Mouse (Mus musculus) spleen, embryonic (tissue): Measurements from ENCODE around the gene Gimap5.

Experiments used
- CTCF ChIA-PET: fragments of 350-600 bp; sonication (Branson Sonifier 250); formaldehyde crosslinking; loops from one replicate; lab custom pipeline; 2022; lab: Charles Lee

Gimap5 gene

DNA sequence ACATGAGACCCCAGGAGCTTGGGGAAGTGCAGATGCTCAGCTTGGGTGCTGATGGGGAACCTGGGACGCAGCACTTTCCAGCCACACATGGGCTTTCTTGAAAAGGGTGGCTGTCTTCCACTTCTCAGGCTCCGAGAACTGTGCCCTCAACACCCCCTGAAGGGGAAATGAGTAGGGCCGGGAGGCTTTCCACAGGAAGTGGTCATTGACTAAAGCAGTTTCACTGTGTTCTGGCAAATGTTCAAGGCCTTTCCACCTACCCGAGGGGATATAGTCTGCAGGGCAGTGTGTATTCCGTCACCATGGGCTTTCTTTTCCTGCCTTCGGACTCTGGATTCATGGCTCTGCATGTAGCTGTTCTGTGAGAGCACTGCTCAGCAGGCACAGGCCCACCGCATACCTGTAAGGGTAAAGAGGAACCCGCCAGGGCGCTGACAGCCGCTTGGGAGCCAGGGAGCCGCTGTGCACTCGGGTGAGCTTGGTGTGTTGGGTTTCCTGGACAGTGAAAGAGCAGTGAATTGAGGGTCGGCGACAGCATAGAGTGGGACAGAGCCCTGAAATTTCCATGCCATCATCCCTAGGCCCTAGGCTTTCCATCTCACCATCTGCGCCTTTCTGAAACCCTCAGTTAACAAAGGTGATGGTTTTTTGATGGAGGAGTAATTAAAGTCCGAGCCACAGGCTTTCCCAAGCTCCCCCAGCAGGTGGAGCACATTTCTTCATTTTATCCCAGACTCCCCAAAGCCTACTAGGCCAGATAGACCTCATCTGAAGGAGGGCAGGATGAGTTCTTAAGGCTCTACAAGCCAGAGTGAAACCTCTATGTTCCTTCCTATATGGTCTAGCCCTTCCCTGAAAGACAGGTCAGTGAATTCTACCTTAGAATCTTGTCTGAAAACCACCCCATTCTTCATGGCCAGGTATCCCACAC is at the start of gene Gimap5:
Gimap5 (plus strand) TSS at position 239 of the 931 bp plus-strand sequence.
- CTCF ChIA-PET = interaction anchor here (0.6 to 0.9 kb wide), 3 partner anchors 23 to 99 kb away, joined by 3 to 4 read pairs (median 4); partner anchors contain the start of gene Gimap8

DNA sequence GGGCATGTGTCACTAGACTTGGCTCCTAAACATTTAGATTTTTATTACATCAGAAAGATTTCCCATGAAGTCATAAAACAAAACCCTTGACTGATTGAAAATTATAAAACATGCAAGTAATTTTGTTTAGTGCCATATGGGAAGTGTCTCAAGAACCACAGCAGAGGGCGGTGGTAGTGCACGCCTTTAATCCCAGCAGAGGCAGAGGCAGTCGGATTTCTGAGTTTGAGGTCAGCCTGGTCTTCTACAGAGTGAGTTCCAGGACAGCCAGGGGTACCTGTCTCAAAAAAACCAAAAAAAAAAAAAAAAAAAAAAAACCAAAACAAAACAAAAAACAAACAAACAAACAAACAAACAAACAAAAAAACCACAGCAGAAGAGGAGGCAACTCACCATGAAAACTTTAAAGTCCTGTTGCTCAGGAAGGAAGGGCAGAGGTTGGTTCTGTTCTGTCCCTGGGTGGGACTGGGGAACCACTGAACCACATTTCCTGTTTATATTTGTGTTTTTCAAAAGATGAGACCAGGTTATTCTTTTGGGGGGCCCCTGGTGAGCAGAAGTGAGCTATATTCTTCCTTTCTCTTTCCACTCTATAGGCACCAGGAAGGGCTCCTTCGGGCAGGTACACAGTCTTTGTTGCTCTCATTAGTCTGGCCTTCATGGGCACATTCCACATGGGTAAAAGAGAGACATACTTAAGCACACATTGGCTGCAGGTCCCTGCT is 49.0 kb upstream of the Gimap5 start:
- CTCF ChIA-PET = interaction anchor here (1.0 kb wide), 1 partner anchor 76 kb away, joined by 3 read pairs; no protein-coding TSS in a partner anchor

- CTCF ChIA-PET = interaction anchor here (1.0 to 1.4 kb wide), 2 partner anchors 20 to 75 kb away, joined by 3 read pairs; no protein-coding TSS in a partner anchor
These were observed 48.5 kb upstream of the Gimap5 start for GRCm38 (mm10) chr6:48697555-48697930.

DNA sequence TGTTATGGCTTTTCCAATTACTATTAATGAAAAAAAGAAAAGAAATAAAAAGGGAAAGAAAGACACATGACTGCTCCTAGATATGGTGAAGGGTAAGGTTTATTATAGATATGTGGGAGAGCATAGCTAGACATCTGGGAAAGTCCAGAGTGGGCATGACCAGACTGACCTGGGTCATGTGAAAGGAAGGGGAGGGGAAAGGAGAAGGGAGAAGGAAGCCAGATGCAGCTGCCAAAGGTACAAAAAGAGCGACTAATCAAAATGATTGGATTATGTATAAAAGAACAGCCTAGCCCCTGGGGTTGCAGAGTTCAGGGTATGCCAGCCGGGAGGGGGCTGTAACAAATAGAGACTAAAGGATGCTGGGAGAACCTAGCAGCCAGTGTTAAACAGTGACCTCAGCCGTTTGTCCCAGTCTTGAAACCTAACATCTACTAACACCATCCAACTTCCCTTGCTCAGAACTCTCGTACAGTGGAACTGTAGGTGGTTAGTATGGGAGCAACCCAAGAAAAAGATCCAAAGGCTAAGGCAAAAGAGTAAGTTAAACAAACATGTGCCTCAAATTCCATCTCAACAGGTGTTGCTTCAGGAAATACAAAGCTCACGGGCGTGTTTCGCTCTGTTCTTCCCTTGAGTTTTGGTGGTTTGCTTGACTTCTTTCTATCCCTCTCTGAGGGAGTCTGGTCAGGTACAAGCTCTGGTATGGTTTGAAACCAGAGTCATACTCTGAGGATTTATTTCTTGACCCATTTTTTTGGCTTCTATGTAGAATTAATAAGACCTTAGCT is 47.7 kb upstream of the Gimap5 start:
- CTCF ChIA-PET = interaction anchor here (0.7 to 1.9 kb wide), 6 partner anchors 8 to 52 kb away, joined by 3 to 16 read pairs (median 3); partner anchors contain the start of genes Gimap4 and Gimap8

DNA sequence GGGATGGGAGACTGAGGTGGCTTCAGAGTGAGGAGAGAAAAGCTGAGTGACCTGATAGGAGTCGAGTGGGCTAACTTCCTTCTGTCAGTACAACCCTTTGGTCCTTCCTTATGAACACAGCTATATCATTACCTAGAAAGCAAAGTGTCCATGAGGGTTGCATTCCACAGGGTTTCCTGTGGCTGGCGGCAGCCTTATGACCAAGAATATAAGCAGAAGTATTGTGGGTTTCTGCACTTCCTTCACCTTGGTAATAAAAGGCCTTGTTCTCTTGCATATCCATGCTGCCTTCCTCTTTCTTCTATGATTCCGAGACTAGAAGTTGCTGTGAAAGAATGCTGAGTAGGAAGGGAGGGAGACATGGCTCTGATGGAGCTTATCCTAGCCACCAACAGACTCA is 47.1 kb upstream of the Gimap5 start:
- CTCF ChIA-PET = interaction anchor here (0.7 to 1.9 kb wide), 6 partner anchors 9 to 52 kb away, joined by 3 to 16 read pairs (median 3); partner anchors contain the start of genes Gimap4 and Gimap8

DNA sequence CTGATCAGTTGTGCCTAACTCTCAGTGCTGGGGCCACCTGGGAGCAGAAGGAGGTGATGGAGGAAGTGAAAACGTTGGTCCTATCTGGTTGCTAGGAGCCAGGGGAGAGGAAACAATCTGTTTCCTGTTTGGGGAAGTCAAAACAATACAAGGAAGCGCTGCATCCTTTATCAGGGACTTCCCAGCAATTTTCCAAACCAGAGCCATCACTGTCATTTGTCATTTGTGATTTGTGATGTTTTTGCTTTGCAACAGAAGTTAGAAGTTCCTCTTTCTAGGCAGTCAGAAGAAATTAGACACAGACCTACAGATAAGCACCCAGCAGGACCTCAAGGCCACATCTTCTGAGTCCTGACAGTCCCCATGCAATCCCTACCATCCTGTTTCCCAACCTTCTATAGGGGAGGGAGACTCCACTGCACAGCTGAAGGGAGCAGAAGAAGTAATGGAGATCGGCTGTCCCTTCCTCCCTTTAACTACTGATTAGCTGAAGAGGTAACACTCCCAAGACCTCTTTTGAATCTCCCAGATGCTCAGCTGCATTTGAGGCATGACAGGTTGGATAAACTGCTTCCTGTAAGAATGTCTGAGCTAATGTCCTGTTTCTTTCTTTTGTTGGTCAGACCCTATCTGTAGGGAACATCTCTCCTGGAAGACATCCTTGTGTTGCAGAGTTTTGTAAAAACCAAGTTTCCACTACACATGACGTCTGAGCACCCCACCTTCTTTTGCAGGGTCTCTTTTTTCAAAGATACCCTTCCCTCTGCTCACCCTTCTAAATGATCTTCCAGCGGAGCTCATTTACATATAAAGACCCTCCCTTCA is 45.5 kb upstream of the Gimap5 start:
- CTCF ChIA-PET = interaction anchor here (0.6 to 1.9 kb wide), 4 partner anchors 26 to 54 kb away, joined by 3 to 16 read pairs (median 4); partner anchors contain the start of gene Gimap8

DNA sequence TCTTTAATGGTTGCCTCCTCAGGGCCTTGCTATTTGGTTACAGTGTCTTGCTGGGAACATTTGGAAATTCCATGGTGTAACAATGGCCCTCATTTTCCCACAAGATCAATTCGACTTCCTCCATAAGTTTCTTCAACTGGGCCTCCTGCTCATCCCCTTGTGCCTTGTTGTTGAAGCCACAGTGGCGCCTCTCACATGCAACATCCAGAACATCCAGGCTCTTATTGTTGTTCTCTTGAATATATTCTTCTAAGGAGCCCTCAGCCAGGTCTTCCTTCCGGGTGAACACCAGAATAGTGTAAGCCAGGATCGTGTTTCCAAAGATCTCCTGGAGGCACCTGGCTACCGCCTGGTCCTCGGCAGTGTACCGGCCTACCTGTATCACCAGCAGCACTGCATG is 43.9 kb upstream of the Gimap5 start:
- CTCF ChIA-PET = no interaction called here

- CTCF ChIA-PET = no interaction called here
These were observed 43.4 kb upstream of the Gimap5 start for GRCm38 (mm10) chr6:48702601-48703000.

- CTCF ChIA-PET = interaction anchor here (0.5 kb wide), 2 partner anchors 50 to 57 kb away, joined by 3 read pairs; partner anchors contain the start of gene Gimap8
These were observed 41.9 kb upstream of the Gimap5 start for GRCm38 (mm10) chr6:48704146-48704545.

GRCm38 (mm10) chr6:48706130-48706529 is 39.9 kb upstream of the Gimap5 start:
- CTCF ChIA-PET = interaction anchor here (0.6 to 1.0 kb wide), 3 partner anchors 30 to 65 kb away, joined by 3 to 4 read pairs (median 3); partner anchors contain the start of gene Gimap3

- CTCF ChIA-PET = interaction anchor here (1.0 kb wide), 1 partner anchor 12 kb away, joined by 3 read pairs; no protein-coding TSS in a partner anchor
These were observed 27.5 kb upstream of the Gimap5 start, which contains the start of the genes Gm28053 and Gimap7 for GRCm38 (mm10) chr6:48718455-48718854. Gene Gm28053 (plus strand): TSS chr6:48718607. Gene Gimap7 (plus strand): TSS chr6:48718621.

DNA sequence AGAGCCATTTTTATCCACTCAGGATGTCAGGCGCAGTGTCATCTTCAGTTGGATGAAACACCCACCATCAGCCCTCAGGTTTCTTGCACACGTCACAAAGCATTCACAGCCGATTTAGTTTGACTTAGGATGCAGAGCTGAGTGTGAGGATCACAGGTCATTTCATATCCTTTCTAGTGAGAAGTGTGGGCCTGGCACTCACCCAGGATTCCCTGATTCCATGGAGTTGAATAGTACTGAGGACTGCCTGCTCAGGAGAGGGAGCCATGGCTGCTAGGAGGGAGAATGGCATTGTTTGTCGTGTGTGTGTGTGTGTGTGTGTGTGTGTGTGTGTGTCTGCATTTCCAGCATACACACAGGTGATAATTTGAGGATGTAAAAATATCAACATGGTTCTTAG is 25.7 kb upstream of the Gimap5 start:
- CTCF ChIA-PET = interaction anchor here (0.6 to 0.7 kb wide), 2 partner anchors 9 to 19 kb away, joined by 3 to 6 read pairs; no protein-coding TSS in a partner anchor

DNA sequence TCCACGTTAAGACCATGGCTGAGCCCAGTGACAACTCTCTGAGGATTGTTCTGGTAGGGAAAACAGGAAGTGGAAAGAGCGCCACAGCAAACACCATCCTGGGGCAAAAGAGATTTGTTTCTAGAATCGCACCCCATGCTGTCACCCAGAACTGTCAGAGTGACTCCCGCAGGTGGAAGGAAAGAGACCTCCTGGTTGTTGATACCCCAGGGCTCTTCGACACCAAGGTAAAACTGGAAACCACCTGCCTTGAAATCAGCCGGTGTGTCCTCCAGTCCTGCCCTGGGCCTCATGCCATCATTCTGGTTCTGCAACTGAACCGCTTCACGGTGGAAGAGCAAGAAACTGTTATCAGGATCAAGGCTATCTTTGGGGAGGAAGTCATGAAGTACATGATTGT is 22.5 kb upstream of the Gimap5 start:
- CTCF ChIA-PET = no interaction called here

- CTCF ChIA-PET = interaction anchor here (0.6 to 1.1 kb wide), 2 partner anchors 15 to 25 kb away, joined by 3 to 5 read pairs; no protein-coding TSS in a partner anchor
These were observed 20.5 kb upstream of the Gimap5 start for GRCm38 (mm10) chr6:48725476-48725875.

- CTCF ChIA-PET = no interaction called here
These were observed 18.2 kb upstream of the Gimap5 start for GRCm38 (mm10) chr6:48727761-48728160.

DNA sequence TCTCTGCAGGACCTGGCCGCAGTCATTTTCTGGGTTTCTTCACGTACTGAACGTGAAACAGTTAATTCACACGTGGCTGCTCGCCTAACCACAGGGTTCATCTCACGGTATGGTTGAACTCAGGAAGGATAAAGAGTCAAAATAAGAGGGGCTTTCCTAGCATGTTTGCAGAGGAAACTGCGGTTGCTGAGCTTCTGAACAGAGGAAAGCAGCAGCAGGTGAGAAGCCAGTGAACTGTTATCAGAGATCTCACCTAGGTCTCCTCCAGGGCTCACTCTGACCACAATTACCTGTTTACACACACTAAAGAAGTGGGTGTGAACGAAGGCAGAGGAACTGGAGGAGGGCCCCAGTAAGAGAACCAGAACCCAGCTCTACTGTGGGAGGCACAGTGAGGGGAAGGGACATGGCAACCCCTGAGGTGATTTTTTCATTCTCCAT is 13.1 kb upstream of the Gimap5 start:
- CTCF ChIA-PET = interaction anchor here (0.6 to 0.7 kb wide), 3 partner anchors 12 to 558 kb away, joined by 4 read pairs; no protein-coding TSS in a partner anchor

DNA sequence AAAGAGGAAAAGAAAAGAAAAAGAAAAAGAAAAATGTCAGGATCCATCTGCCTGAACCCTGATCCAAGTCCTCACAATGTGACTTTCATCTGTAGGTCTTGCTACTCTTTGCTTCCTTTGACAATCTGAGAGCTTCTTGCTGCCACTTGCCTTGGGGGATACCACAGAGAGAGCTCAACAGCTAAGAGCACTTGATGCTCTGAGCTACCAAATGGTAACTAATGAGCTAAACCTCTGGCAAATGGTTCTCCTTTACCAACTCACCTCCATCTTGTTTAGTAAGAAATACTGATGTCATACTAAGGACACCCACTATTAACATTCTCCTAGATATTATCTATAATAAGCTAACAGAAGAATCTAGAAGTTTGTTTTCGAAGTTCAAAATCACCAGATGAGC is 12.3 kb upstream of the Gimap5 start:
- CTCF ChIA-PET = interaction anchor here (2.2 kb wide), 1 partner anchor 17 kb away, joined by 8 read pairs; no protein-coding TSS in a partner anchor

- CTCF ChIA-PET = interaction anchor here (0.8 to 1.3 kb wide), 2 partner anchors 12 to 90 kb away, joined by 3 read pairs; no protein-coding TSS in a partner anchor
These were observed 8.9 kb upstream of the Gimap5 start for GRCm38 (mm10) chr6:48737053-48737452.

GRCm38 (mm10) chr6:48737688-48738087 is 8.3 kb upstream of the Gimap5 start:
- CTCF ChIA-PET = interaction anchor here (0.5 kb wide), 1 partner anchor 485 kb away, joined by 3 read pairs; no protein-coding TSS in a partner anchor
